Mouse (Mus musculus) ES-E14 (cell line): ENCODE measurements around the gene Epb41. TPM values are rescaled to one million over a fixed set of nuclear protein-coding genes. Genes with fewer than 3 reads are reported as not detected.

Source experiments
- DNase-seq: peaks from one replicate; pipeline ENCODE4 v3.0.0-alpha.2; 2013; ENCODE audit warnings: low read depth, low spot score
- H3K27ac ChIP-seq: 2 replicates; pipeline ENCODE4 v1.5.1; 2012; ENCODE audit warnings: low read depth, mild to moderate bottlenecking, low read length, moderate library complexity, mixed read lengths; ENCODE audit not compliant: poor library complexity, insufficient read depth, severe bottlenecking
- H3K36me3 ChIP-seq: 2 replicates; pipeline ENCODE4 v1.6.1; 2012; ENCODE audit warnings: mild to moderate bottlenecking, low read length, moderate library complexity, mixed read lengths; ENCODE audit not compliant: control insufficient read depth, poor library complexity, insufficient read depth, severe bottlenecking
- H3K4me1 ChIP-seq, 2 experiments: fragments of 150-350 bp in 1 of 2; sonication (generic) in 1 of 2; 2 replicates each; pipeline ENCODE4 v1.6.1; 2012; ENCODE audit warnings: low read length in 2 of 2, mild to moderate bottlenecking in 1 of 2, mixed read lengths in 1 of 2; ENCODE audit not compliant: control insufficient read depth in 2 of 2, insufficient read depth in 2 of 2, poor library complexity in 1 of 2
- H3K4me3 ChIP-seq, 2 experiments: fragments of 150-350 bp in 1 of 2; sonication (generic) in 1 of 2; 2 replicates each; pipeline ENCODE4 v1.5.1; 2012; ENCODE audit warnings: low read length in 2 of 2, low read depth in 1 of 2, mild to moderate bottlenecking in 1 of 2, mixed read lengths in 1 of 2; ENCODE audit not compliant: insufficient read depth in 1 of 2, poor library complexity in 1 of 2, severe bottlenecking in 1 of 2
- H3K9ac ChIP-seq: 2 replicates; pipeline ENCODE4 v1.6.1; 2012; ENCODE audit warnings: low read depth, mild to moderate bottlenecking, low read length, mixed read lengths; ENCODE audit not compliant: poor library complexity, insufficient read depth, severe bottlenecking
- H3K9me3 ChIP-seq: fragments of 150-350 bp; sonication (generic); 2 replicates; pipeline ENCODE4 v1.6.1; 2012; ENCODE audit warnings: low read depth, mild to moderate bottlenecking, low read length; ENCODE audit not compliant: control insufficient read depth, insufficient read depth
- CHD2 ChIP-seq: IDR thresholded peaks from 2 replicates; pipeline ENCODE4 v1.6.1; 2014; ENCODE audit warnings: mild to moderate bottlenecking, low read depth, low read length, inconsistent platforms
- HCFC1 ChIP-seq: IDR thresholded peaks from 2 replicates; pipeline ENCODE4 v1.6.1; 2012; ENCODE audit warnings: low read length, inconsistent platforms, borderline replicate concordance; ENCODE audit not compliant: insufficient read depth
- MAFK ChIP-seq: IDR thresholded peaks from 2 replicates; pipeline ENCODE4 v1.6.1; 2014; ENCODE audit warnings: mild to moderate bottlenecking, low read depth, low read length, inconsistent platforms; ENCODE audit not compliant: insufficient read depth
- ZC3H11A ChIP-seq: IDR thresholded peaks from 2 replicates; pipeline ENCODE4 v1.6.1; 2012; ENCODE audit warnings: low read depth, mild to moderate bottlenecking, inconsistent platforms, low read length, borderline replicate concordance
- ZNF384 ChIP-seq: IDR thresholded peaks from 2 replicates; pipeline ENCODE4 v1.6.1; 2012; ENCODE audit warnings: low read depth, low read length, inconsistent platforms
- in situ Hi-C, 2 experiments: fragments of 600-800 bp; cut with MboI; formaldehyde crosslinking; loops; one replicate each; pipeline ENCODE4 v1.15.1; 2025; ENCODE audit warnings: low sequenced_read_pairs in 2 of 2, inconsistent platforms in 1 of 2; ENCODE audit not compliant: unreplicated experiment in 2 of 2
- total RNA-seq: library from RNA; depleted of rRNA; stranded (reverse); fragments of 300-350 nt; gene quantifications from 2 replicates; pipeline ENCODE4 v1.2.3, GENCODE M21; 2012

Epb41 gene
- total RNA-seq, 1 experiment = 16.3 TPM

- in situ Hi-C loops = no loop called here
- no peak overlapping the region for H3K9ac ChIP-seq
- no peak overlapping the region for H3K4me3 ChIP-seq
- no peaks in the 10 kb centered on the region for H3K36me3 ChIP-seq
- TF ChIP-seq MAFK (no peak), HCFC1 (no peak), ZNF384 (no peak), ZC3H11A (no peak), CHD2 (no peak)
- peaks cover 7 to 13% of the 10 kb centered on the region in 2 experiments; a peak in 3 of 4 replicates for H3K4me1 ChIP-seq
- H3K27ac ChIP-seq = no peak overlapping the region
- no peak for DNase-seq
- no peaks in the 10 kb centered on the region for H3K9me3 ChIP-seq
These were observed 164.7 kb downstream of the Epb41 start for GRCm38 (mm10) chr4:131910237-131910994.

- in situ Hi-C loops = no loop called here
- H3K27ac ChIP-seq = no peak overlapping the region
- DNase-seq = no peak
- H3K9ac ChIP-seq = no peak overlapping the region
- no peak overlapping the region for H3K4me3 ChIP-seq
- no peaks in the 10 kb centered on the region for H3K9me3 ChIP-seq
- H3K4me1 ChIP-seq = peaks cover 3 to 8% of the 10 kb centered on the region in 2 experiments; a peak in 2 of 4 replicates
- TF ChIP-seq MAFK = no peak
- TF ChIP-seq ZC3H11A = no peak; the same call in 1 of the 2 replicates
- TF ChIP-seq HCFC1 = no peak
- no peak for TF ChIP-seq ZNF384
- no peak for TF ChIP-seq CHD2
- H3K36me3 ChIP-seq = no peaks in the 10 kb centered on the region
These were observed 167.2 kb downstream of the Epb41 start for GRCm38 (mm10) chr4:131907912-131908311.

DNA sequence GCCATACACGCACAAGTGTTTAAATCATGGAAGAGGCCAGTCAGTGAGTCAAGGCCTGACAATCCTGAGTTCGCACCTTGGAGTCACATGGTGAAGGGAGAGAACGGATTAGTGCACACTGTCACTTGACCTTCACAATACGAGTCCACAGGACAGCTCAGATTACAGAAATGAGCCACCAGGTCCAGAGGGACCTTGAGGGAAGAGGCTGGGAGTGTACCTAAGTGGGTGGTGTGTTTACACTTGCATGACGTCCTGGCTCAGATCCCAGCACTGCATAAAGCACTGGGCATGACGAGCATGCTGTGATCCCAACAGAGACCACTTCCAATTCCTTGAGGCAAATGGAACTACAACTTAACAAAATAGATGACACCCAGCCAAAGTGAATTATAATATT is 168.7 kb downstream of the Epb41 start:
- Histone ChIP-seq H3K4me3 (no peak overlapping the region), H3K36me3 (peaks cover 8% of the 10 kb centered on the region; the same call in 1 of the 2 replicates), H3K4me1 (peaks cover 2 to 6% of the 10 kb centered on the region in 2 experiments; a peak in 2 of 4 replicates), H3K9me3 (no peaks in the 10 kb centered on the region), H3K27ac (no peak overlapping the region), H3K9ac (no peak overlapping the region)
- in situ Hi-C loops = no loop called here
- no peak for DNase-seq
- no peak for TF ChIP-seq CHD2
- no peak for TF ChIP-seq HCFC1
- no peak for TF ChIP-seq ZC3H11A
- no peak for TF ChIP-seq ZNF384
- no peak for TF ChIP-seq MAFK

DNA sequence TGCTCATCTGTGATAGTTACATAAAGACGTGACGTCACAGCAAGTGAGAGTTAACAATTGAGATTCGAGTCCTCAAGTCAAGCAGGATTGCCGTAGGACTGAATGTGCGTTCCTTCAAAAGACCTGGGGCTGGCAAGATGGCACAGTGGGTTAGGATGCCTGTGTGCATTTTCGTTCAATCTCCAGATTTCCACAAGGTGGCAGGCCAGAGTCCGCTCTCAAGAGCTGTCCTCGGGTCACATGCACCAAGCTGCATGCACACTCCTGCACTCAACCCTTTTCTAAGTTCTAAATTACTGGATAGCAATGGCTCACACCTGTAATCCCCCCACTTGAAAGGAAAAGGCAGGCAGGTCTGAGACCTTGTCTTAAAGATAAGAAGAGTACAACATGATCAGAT is 170.6 kb downstream of the Epb41 start:
- Histone ChIP-seq H3K9me3 (no peaks in the 10 kb centered on the region), H3K4me1 (peaks cover 0 to 3% of the 10 kb centered on the region in 2 experiments; a peak in 1 of 4 replicates), H3K9ac (no peak overlapping the region), H3K4me3 (no peak overlapping the region), H3K36me3 (peaks cover 27% of the 10 kb centered on the region), H3K27ac (no peak overlapping the region)
- DNase-seq = no peak
- in situ Hi-C loops = no loop called here
- TF ChIP-seq ZC3H11A = no peak
- no peak for TF ChIP-seq CHD2
- no peak for TF ChIP-seq HCFC1
- TF ChIP-seq ZNF384 = no peak
- no peak for TF ChIP-seq MAFK
